Mouse (Mus musculus) heart, embryonic 15.5 days (tissue): ENCODE measurements around the gene Hist1h1c. TPM values are rescaled to one million over a fixed set of nuclear protein-coding genes. Genes with fewer than 3 reads are reported as not detected.

Experiments
- ATAC-seq: fragments of 200-750 bp; cut with Nextera tagmentation; replicated peaks from 2 replicates; pipeline ENCODE4 v1.8.0; 2017; ENCODE audit warnings: low read depth, moderate TSS enrichment; ENCODE audit not compliant: insufficient number of reproducible peaks, insufficient read depth, low FRiP score
- H3K27ac ChIP-seq: fragments of 300-500 bp; sonication (generic); 2 replicates; pipeline ENCODE4 v1.5.1; 2015; ENCODE audit warnings: mild to moderate bottlenecking, inconsistent platforms
- H3K27me3 ChIP-seq: fragments of 300-500 bp; sonication (generic); 2 replicates; pipeline ENCODE4 v1.6.1; 2015; ENCODE audit warnings: inconsistent platforms
- H3K36me3 ChIP-seq: fragments of 300-500 bp; sonication (generic); 2 replicates; pipeline ENCODE4 v1.6.1; 2015; ENCODE audit warnings: mild to moderate bottlenecking, inconsistent platforms
- H3K4me1 ChIP-seq: fragments of 300-500 bp; sonication (generic); replicated peaks from 2 replicates; pipeline ENCODE4 v1.6.1; 2015; ENCODE audit warnings: inconsistent platforms
- H3K4me2 ChIP-seq: fragments of 300-500 bp; sonication (generic); 2 replicates; pipeline ENCODE4 v1.6.1; 2015; ENCODE audit warnings: inconsistent platforms, mild to moderate bottlenecking, moderate library complexity
- H3K4me3 ChIP-seq: fragments of 300-500 bp; sonication (generic); 2 replicates; pipeline ENCODE4 v1.5.1; 2015; ENCODE audit warnings: mild to moderate bottlenecking, inconsistent platforms
- H3K9ac ChIP-seq: fragments of 300-500 bp; sonication (generic); 2 replicates; pipeline ENCODE4 v1.6.1; 2015; ENCODE audit warnings: mild to moderate bottlenecking, inconsistent platforms
- H3K9me3 ChIP-seq: fragments of 300-500 bp; sonication (generic); replicated peaks from 2 replicates; pipeline ENCODE4 v1.6.1; 2016; ENCODE audit warnings: inconsistent platforms
- WGBS: fragments of 180-500 bp; shearing (Covaris S2); methylation state at CpG from one replicate; pipeline ENCODE4 v1.1.7; 2015; ENCODE audit warnings: mixed read lengths; 5-methylcytosine and 5-hydroxymethylcytosine counted together
- polyA plus RNA-seq: library from polyadenylated mRNA; unstranded; fragments of >200 nt; fragmentation: Nextera tagmentation; extraction: Ambion mirVana; gene quantifications from 2 replicates; pipeline ENCODE4 v1.2.1, GENCODE M21; 2015

The Hist1h1c gene
- polyA plus RNA-seq, 1 experiment from 2014 or later = 41.2 TPM

- H3K9ac ChIP-seq = peak overlapping the region; percentile 92
- 0% methylated on average over 39 of the region's 39 CpGs for WGBS
- H3K36me3 ChIP-seq = no peaks in the 10 kb centered on the region
- H3K27me3 ChIP-seq = no peaks in the 10 kb centered on the region
- peaks cover 21% of the 10 kb centered on the region for H3K4me1 ChIP-seq
- peak overlapping the region; percentile 99 for H3K27ac ChIP-seq
- H3K4me3 ChIP-seq = peak overlapping the region; percentile 74
- no peaks in the 10 kb centered on the region for H3K9me3 ChIP-seq
- H3K4me2 ChIP-seq = peak overlapping the region; percentile 97
- peak; percentile 88 for ATAC-seq
These were observed 687 bp downstream of the Hist1h1c start for GRCm38 (mm10) chr13:23739069-23739921.

- H3K27me3 ChIP-seq = no peaks in the 10 kb centered on the region
- H3K9ac ChIP-seq = peak overlapping the region; percentile 92
- no peaks in the 10 kb centered on the region for H3K9me3 ChIP-seq
- H3K36me3 ChIP-seq = no peaks in the 10 kb centered on the region
- ATAC-seq = no peak; the same call in 1 of the 2 replicates
- H3K4me3 ChIP-seq = peak overlapping the region; percentile 74
- under 1% methylated on average over 14 of the region's 14 CpGs for WGBS
- peaks cover 25% of the 10 kb centered on the region for H3K4me1 ChIP-seq
- H3K4me2 ChIP-seq = peak overlapping the region; percentile 97
- H3K27ac ChIP-seq = peak overlapping the region; percentile 99
These were observed 1.3 kb downstream of the Hist1h1c start for GRCm38 (mm10) chr13:23739922-23740252.

- Histone ChIP-seq H3K9me3 (no peaks in the 10 kb centered on the region), H3K4me2 (peak overlapping the region; percentile 97), H3K27me3 (no peaks in the 10 kb centered on the region), H3K4me1 (peaks cover 25% of the 10 kb centered on the region), H3K9ac (peak overlapping the region; percentile 92), H3K36me3 (no peaks in the 10 kb centered on the region), H3K4me3 (peak overlapping the region; percentile 74), H3K27ac (peak overlapping the region; percentile 99)
- WGBS = 28% methylated on average over 13 of the region's 13 CpGs
- no peak for ATAC-seq
These were observed 1.7 kb downstream of the Hist1h1c start for GRCm38 (mm10) chr13:23740256-23740840.

- H3K4me2 ChIP-seq = peak overlapping the region; percentile 97
- peak overlapping the region; percentile 99 for H3K27ac ChIP-seq
- H3K9me3 ChIP-seq = no peaks in the 10 kb centered on the region
- 52% methylated on average over 5 of the region's 5 CpGs for WGBS
- H3K36me3 ChIP-seq = no peaks in the 10 kb centered on the region
- no peak overlapping the region for H3K9ac ChIP-seq
- peak overlapping the region; percentile 74 for H3K4me3 ChIP-seq
- H3K27me3 ChIP-seq = no peaks in the 10 kb centered on the region
- H3K4me1 ChIP-seq = peaks cover 28% of the 10 kb centered on the region
- ATAC-seq = no peak
These were observed 2.3 kb downstream of the Hist1h1c start for GRCm38 (mm10) chr13:23740910-23741309.

DNA sequence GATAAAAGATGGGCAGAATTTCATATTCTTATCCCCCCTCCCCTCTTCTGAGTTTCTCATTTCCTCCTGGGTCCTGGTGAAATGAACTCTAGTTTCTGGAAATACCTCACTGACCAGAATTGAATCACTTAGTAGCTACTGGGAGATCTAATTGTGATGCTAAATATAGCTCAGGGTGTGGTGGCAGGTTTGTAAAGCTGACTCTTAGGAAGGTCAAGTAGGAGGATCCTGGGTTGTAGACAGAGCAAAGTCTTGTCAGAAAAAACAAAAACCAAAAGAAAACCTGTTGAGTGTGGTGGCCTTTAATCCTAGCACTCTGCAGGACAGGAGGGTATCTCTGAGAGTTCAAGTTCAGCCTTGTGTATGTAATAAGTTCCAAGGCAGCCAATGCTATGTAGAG lies 3.4 kb downstream of the Hist1h1c start:
- peaks cover 28% of the 10 kb centered on the region for H3K4me1 ChIP-seq
- H3K4me2 ChIP-seq = 0 out of 2 replicates have a peak overlapping the region, but pooled peaks have one; percentile 8
- no peaks in the 10 kb centered on the region for H3K27me3 ChIP-seq
- H3K27ac ChIP-seq = peak overlapping the region; percentile 9; the same call in 1 of the 2 replicates
- H3K9ac ChIP-seq = no peak overlapping the region
- no peak for ATAC-seq
- no peak overlapping the region for H3K4me3 ChIP-seq
- H3K9me3 ChIP-seq = no peaks in the 10 kb centered on the region
- no peaks in the 10 kb centered on the region for H3K36me3 ChIP-seq

- no peaks in the 10 kb centered on the region for H3K27me3 ChIP-seq
- no peak overlapping the region for H3K9ac ChIP-seq
- peaks cover 33% of the 10 kb centered on the region for H3K4me1 ChIP-seq
- H3K9me3 ChIP-seq = no peaks in the 10 kb centered on the region
- H3K27ac ChIP-seq = no peak overlapping the region
- no peak overlapping the region for H3K4me3 ChIP-seq
- no peaks in the 10 kb centered on the region for H3K36me3 ChIP-seq
- 86% methylated on average over 5 of the region's 5 CpGs for WGBS
- no peak for ATAC-seq
- H3K4me2 ChIP-seq = no peak overlapping the region
These were observed 4.6 kb downstream of the Hist1h1c start for GRCm38 (mm10) chr13:23743215-23743614.

- peaks cover 33% of the 10 kb centered on the region for H3K4me1 ChIP-seq
- no peaks in the 10 kb centered on the region for H3K9me3 ChIP-seq
- no peaks in the 10 kb centered on the region for H3K36me3 ChIP-seq
- no peak for ATAC-seq
- H3K4me3 ChIP-seq = no peak overlapping the region
- 43% methylated on average over 4 of the region's 4 CpGs for WGBS
- H3K9ac ChIP-seq = 0 out of 2 replicates have a peak overlapping the region, but pooled peaks have one; percentile 35
- peak overlapping the region; percentile 72; the same call in 1 of the 2 replicates for H3K27ac ChIP-seq
- peak overlapping the region; percentile 70 for H3K4me2 ChIP-seq
- H3K27me3 ChIP-seq = no peaks in the 10 kb centered on the region
These were observed 5.4 kb downstream of the Hist1h1c start for GRCm38 (mm10) chr13:23743963-23744362.

- Histone ChIP-seq H3K4me1 (peaks cover 30% of the 10 kb centered on the region), H3K4me3 (peak overlapping the region; percentile 49), H3K9me3 (no peaks in the 10 kb centered on the region), H3K4me2 (peak overlapping the region; percentile 70), H3K36me3 (no peaks in the 10 kb centered on the region), H3K9ac (peak overlapping the region; percentile 35; the same call in 1 of the 2 replicates), H3K27ac (peak overlapping the region; percentile 72), H3K27me3 (no peaks in the 10 kb centered on the region)
- WGBS = 2% methylated on average over 20 of the region's 36 CpGs
- no peak for ATAC-seq
These were observed 6.1 kb downstream of the Hist1h1c start for GRCm38 (mm10) chr13:23744421-23745380.

DNA sequence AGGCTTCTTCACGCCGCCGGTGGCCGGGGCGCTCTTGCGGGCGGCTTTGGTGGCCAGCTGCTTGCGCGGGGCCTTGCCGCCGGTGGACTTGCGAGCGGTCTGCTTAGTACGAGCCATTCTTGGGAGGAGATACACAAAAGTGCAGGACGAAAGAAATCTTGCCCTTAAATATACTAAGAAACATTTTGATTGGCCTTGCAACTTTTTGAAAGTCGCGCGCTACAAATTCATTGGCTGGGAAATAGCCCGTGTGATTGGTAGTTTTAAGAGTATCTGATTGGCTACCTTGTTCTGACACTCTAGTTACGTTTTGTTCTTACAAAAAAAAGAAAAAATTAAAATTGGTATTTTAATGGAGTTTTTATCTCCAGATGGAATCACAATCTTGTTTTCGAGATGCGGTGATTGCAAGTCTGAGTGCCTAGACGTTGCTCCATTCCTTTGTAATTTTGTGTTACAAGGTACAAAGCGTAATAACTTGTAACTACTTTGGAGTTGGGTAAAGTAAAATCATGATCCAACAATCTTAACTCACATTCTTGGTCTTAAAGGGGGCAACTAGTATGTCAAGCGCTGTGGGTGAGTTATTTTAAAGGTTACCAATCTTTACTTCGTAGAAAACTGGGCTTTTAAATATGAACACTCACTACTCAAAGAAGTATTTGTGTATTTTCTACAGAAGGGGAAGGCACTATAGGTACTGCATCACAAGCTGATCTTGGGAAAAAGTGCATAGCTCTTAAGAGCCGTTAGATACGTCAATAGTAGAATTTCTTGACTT lies 7.0 kb downstream of the Hist1h1c start, which contains the start of gene Hist1h3c:
Hist1h3c (minus strand) TSS at position 222 of the 781 bp plus-strand sequence.
- Histone ChIP-seq H3K27me3 (no peaks in the 10 kb centered on the region), H3K4me3 (peak within 1 kb of the TSS; percentile 49), H3K9ac (peak within 1 kb of the TSS; percentile 65), H3K9me3 (no peaks in the 10 kb centered on the region), H3K4me2 (peak within 1 kb of the TSS; percentile 70), H3K27ac (peak within 1 kb of the TSS; percentile 99), H3K36me3 (no peaks in the 10 kb centered on the region), H3K4me1 (peaks cover 26% of the 10 kb centered on the region)
- ATAC-seq = peak; percentile 53
- under 1% methylated on average over 24 of the region's 28 CpGs for WGBS
